Mouse (Mus musculus) neural tube, embryonic 15.5 days (tissue): ENCODE measurements at regions not wholly inside any gene's neighbourhood (a gene's known extent, or its start where the extent isn't known, plus 50 kb on each side); places are given as distances from the start of the nearest gene placed in this dataset.

Source experiments
- ATAC-seq: fragments of 200-750 bp; cut with Nextera tagmentation; 2 replicates; pipeline ENCODE4 v1.8.0; 2017; ENCODE audit warnings: mild to moderate bottlenecking, moderate TSS enrichment, moderate library complexity; ENCODE audit not compliant: low FRiP score
- H3K27ac ChIP-seq: fragments of 300-500 bp; sonication (generic); replicated peaks from 2 replicates; pipeline ENCODE4 v1.5.1; 2015; ENCODE audit warnings: mild to moderate bottlenecking, inconsistent platforms
- H3K27me3 ChIP-seq: fragments of 300-500 bp; sonication (generic); replicated peaks from 2 replicates; pipeline ENCODE4 v1.6.1; 2015; ENCODE audit warnings: inconsistent platforms
- H3K36me3 ChIP-seq: fragments of 300-500 bp; sonication (generic); 2 replicates; pipeline ENCODE4 v1.6.1; 2015; ENCODE audit warnings: inconsistent platforms
- H3K4me1 ChIP-seq: fragments of 300-500 bp; sonication (generic); 2 replicates; pipeline ENCODE4 v1.6.1; 2015; ENCODE audit warnings: inconsistent platforms
- H3K4me2 ChIP-seq: fragments of 300-500 bp; sonication (generic); 2 replicates; pipeline ENCODE4 v1.6.1; 2015; ENCODE audit warnings: inconsistent platforms, mild to moderate bottlenecking, moderate library complexity
- H3K4me3 ChIP-seq: fragments of 300-500 bp; sonication (generic); replicated peaks from 2 replicates; pipeline ENCODE4 v1.5.1; 2015; ENCODE audit warnings: mild to moderate bottlenecking, inconsistent platforms
- H3K9ac ChIP-seq: fragments of 300-500 bp; sonication (generic); replicated peaks from 2 replicates; pipeline ENCODE4 v1.6.1; 2015; ENCODE audit warnings: mild to moderate bottlenecking, inconsistent platforms
- H3K9me3 ChIP-seq: fragments of 300-500 bp; sonication (generic); replicated peaks from 2 replicates; pipeline ENCODE4 v1.6.1; 2016; ENCODE audit warnings: inconsistent platforms
- WGBS: fragments of 180-500 bp; shearing (Covaris S2); methylation state at CpG from one replicate; pipeline ENCODE4 v1.1.7; 2015; ENCODE audit warnings: mixed read lengths; 5-methylcytosine and 5-hydroxymethylcytosine counted together

GRCm38 (mm10) chr13:81965431-81965830 is 182.6 kb downstream of the Cetn3 start:
- H3K4me3 ChIP-seq, result no peak overlapping the region
- no peak overlapping the region for H3K27ac ChIP-seq
- H3K27me3 ChIP-seq, result no peaks in the 10 kb centered on the region
- H3K9ac ChIP-seq, result no peak overlapping the region
- H3K9me3 ChIP-seq, result no peaks in the 10 kb centered on the region
- no peaks in the 10 kb centered on the region for H3K4me1 ChIP-seq
- no peaks in the 10 kb centered on the region for H3K36me3 ChIP-seq
- no peak for ATAC-seq
- no peak overlapping the region for H3K4me2 ChIP-seq
- 94% methylated on average over 2 of the region's 2 CpGs for WGBS

GRCm38 (mm10) chr13:81975878-81976277 is 193.0 kb downstream of the Cetn3 start:
- no peak for ATAC-seq
- Histone ChIP-seq H3K4me3 (no peak overlapping the region), H3K36me3 (no peaks in the 10 kb centered on the region), H3K27ac (no peak overlapping the region), H3K9ac (no peak overlapping the region), H3K27me3 (no peaks in the 10 kb centered on the region), H3K4me1 (no peaks in the 10 kb centered on the region), H3K4me2 (no peak overlapping the region), H3K9me3 (no peaks in the 10 kb centered on the region)
- 48% methylated on average over 2 of the region's 2 CpGs for whole genome bisulfite sequencing

- Histone ChIP-seq H3K4me3 (no peak overlapping the region), H3K4me2 (no peak overlapping the region), H3K9ac (no peak overlapping the region), H3K4me1 (no peaks in the 10 kb centered on the region), H3K9me3 (no peaks in the 10 kb centered on the region), H3K36me3 (no peaks in the 10 kb centered on the region), H3K27ac (no peak overlapping the region), H3K27me3 (no peaks in the 10 kb centered on the region)
- 80% methylated on average over 6 of the region's 6 CpGs for WGBS
- ATAC-seq, result no peak
Observed at GRCm38 (mm10) chr13:81978003-81978402, 195.1 kb downstream of the Cetn3 start.

GRCm38 (mm10) chr13:81979289-81979688 is 196.4 kb downstream of the Cetn3 start:
- ATAC-seq, result no peak
- Histone ChIP-seq H3K27ac (no peak overlapping the region), H3K9ac (no peak overlapping the region), H3K27me3 (no peaks in the 10 kb centered on the region), H3K4me3 (no peak overlapping the region), H3K4me1 (no peaks in the 10 kb centered on the region), H3K4me2 (no peak overlapping the region), H3K36me3 (no peaks in the 10 kb centered on the region), H3K9me3 (no peaks in the 10 kb centered on the region)

- Histone ChIP-seq H3K9ac (no peak overlapping the region), H3K36me3 (no peaks in the 10 kb centered on the region), H3K4me1 (no peaks in the 10 kb centered on the region), H3K27ac (no peak overlapping the region), H3K27me3 (no peaks in the 10 kb centered on the region), H3K4me3 (no peak overlapping the region), H3K9me3 (no peaks in the 10 kb centered on the region), H3K4me2 (no peak overlapping the region)
- ATAC-seq, result no peak
- WGBS, result 88% methylated on average over 5 of the region's 5 CpGs
Observed at GRCm38 (mm10) chr13:81980094-81980493, 197.2 kb downstream of the Cetn3 start.

GRCm38 (mm10) chr13:81982491-81982890 is 199.6 kb downstream of the Cetn3 start:
- no peak for ATAC-seq
- no peak overlapping the region for H3K4me3 ChIP-seq
- H3K27ac ChIP-seq, result no peak overlapping the region
- H3K27me3 ChIP-seq, result no peaks in the 10 kb centered on the region
- 35% methylated on average over 2 of the region's 2 CpGs for WGBS
- H3K9me3 ChIP-seq, result no peaks in the 10 kb centered on the region
- H3K4me1 ChIP-seq, result no peaks in the 10 kb centered on the region
- no peaks in the 10 kb centered on the region for H3K36me3 ChIP-seq
- H3K4me2 ChIP-seq, result no peak overlapping the region
- no peak overlapping the region for H3K9ac ChIP-seq

GRCm38 (mm10) chr13:82000681-82001212 is 217.9 kb downstream of the Cetn3 start:
- Histone ChIP-seq H3K4me2 (no peak overlapping the region), H3K9ac (no peak overlapping the region), H3K27ac (no peak overlapping the region), H3K27me3 (no peaks in the 10 kb centered on the region), H3K36me3 (no peaks in the 10 kb centered on the region), H3K4me1 (no peaks in the 10 kb centered on the region), H3K4me3 (no peak overlapping the region), H3K9me3 (no peaks in the 10 kb centered on the region)
- ATAC-seq, result no peak
- whole genome bisulfite sequencing, result 61% methylated on average over 3 of the region's 3 CpGs

GRCm38 (mm10) chr13:82005929-82006726 is 223.3 kb downstream of the Cetn3 start:
- no peak for ATAC-seq
- WGBS, result 47% methylated on average over 7 of the region's 7 CpGs
- Histone ChIP-seq H3K36me3 (no peaks in the 10 kb centered on the region), H3K4me2 (no peak overlapping the region), H3K9ac (no peak overlapping the region), H3K4me1 (no peaks in the 10 kb centered on the region), H3K27me3 (no peaks in the 10 kb centered on the region), H3K9me3 (no peaks in the 10 kb centered on the region), H3K27ac (no peak overlapping the region), H3K4me3 (no peak overlapping the region)

- H3K36me3 ChIP-seq, result no peaks in the 10 kb centered on the region
- no peak for ATAC-seq
- no peak overlapping the region for H3K9ac ChIP-seq
- no peak overlapping the region for H3K27ac ChIP-seq
- H3K9me3 ChIP-seq, result no peaks in the 10 kb centered on the region
- H3K4me1 ChIP-seq, result no peaks in the 10 kb centered on the region
- H3K4me3 ChIP-seq, result no peak overlapping the region
- no peak overlapping the region for H3K4me2 ChIP-seq
- H3K27me3 ChIP-seq, result no peaks in the 10 kb centered on the region
Observed at GRCm38 (mm10) chr13:82007222-82007621, 224.3 kb downstream of the Cetn3 start.

- Histone ChIP-seq H3K9me3 (no peaks in the 10 kb centered on the region), H3K4me1 (no peaks in the 10 kb centered on the region), H3K27ac (no peak overlapping the region), H3K9ac (no peak overlapping the region), H3K4me2 (no peak overlapping the region), H3K4me3 (no peak overlapping the region), H3K27me3 (no peaks in the 10 kb centered on the region), H3K36me3 (no peaks in the 10 kb centered on the region)
- 51% methylated on average over 2 of the region's 2 CpGs for WGBS
- no peak for ATAC-seq
Observed at GRCm38 (mm10) chr13:82039623-82040022, 256.7 kb downstream of the Cetn3 start.

GRCm38 (mm10) chr13:82058131-82058731 is 275.4 kb downstream of the Cetn3 start:
- H3K4me1 ChIP-seq, result peaks cover 11% of the 10 kb centered on the region; the same call in 1 of the 2 replicates
- 0 out of 2 replicates have a peak overlapping the region, but pooled peaks have one; percentile 18 for H3K27ac ChIP-seq
- no peak overlapping the region for H3K4me2 ChIP-seq
- no peak overlapping the region for H3K4me3 ChIP-seq
- WGBS, result 11% methylated on average over 3 of the region's 3 CpGs
- no peak overlapping the region for H3K9ac ChIP-seq
- no peaks in the 10 kb centered on the region for H3K9me3 ChIP-seq
- ATAC-seq, result peak; percentile 47; the same call in 1 of the 2 replicates
- no peaks in the 10 kb centered on the region for H3K36me3 ChIP-seq
- H3K27me3 ChIP-seq, result no peaks in the 10 kb centered on the region

GRCm38 (mm10) chr13:82058872-82059271 is 276.0 kb downstream of the Cetn3 start:
- ATAC-seq, result no peak
- H3K27ac ChIP-seq, result peak overlapping the region; percentile 33; the same call in 1 of the 2 replicates
- no peak overlapping the region for H3K4me3 ChIP-seq
- peaks cover 11% of the 10 kb centered on the region; the same call in 1 of the 2 replicates for H3K4me1 ChIP-seq
- no peak overlapping the region for H3K9ac ChIP-seq
- no peaks in the 10 kb centered on the region for H3K9me3 ChIP-seq
- no peak overlapping the region for H3K4me2 ChIP-seq
- 70% methylated on average over 3 of the region's 3 CpGs for WGBS
- H3K27me3 ChIP-seq, result no peaks in the 10 kb centered on the region
- H3K36me3 ChIP-seq, result no peaks in the 10 kb centered on the region
